Mouse (Mus musculus): Measurements from ENCODE around the gene Zfyve1. TPM values are rescaled to one million over a fixed set of nuclear protein-coding genes. Genes with fewer than 3 reads are reported as not detected.
"Not testable (repeated sequence)": the region's sequence is repeated elsewhere in the genome, so short reads cannot be mapped to it uniquely, and the experiment has no call there.

The Zfyve1 gene
- total RNA-seq (2021): 10 to 100 TPM; 43.9 to 48.9 TPM
- long read RNA-seq, experiment 1, full-length matches to known transcripts: 10 of 16 reads
- long read RNA-seq, experiment 1, partial matches to known transcripts: 2 of 16 reads
- long read RNA-seq, experiment 1, other reads (novel, unspliced or antisense): 4 of 16 reads
- long read RNA-seq, experiment 2, full-length matches to known transcripts: 7 of 12 reads
- long read RNA-seq, experiment 2, partial matches to known transcripts: 0 of 12 reads
- long read RNA-seq, experiment 2, other reads (novel, unspliced or antisense): 5 of 12 reads

DNA sequence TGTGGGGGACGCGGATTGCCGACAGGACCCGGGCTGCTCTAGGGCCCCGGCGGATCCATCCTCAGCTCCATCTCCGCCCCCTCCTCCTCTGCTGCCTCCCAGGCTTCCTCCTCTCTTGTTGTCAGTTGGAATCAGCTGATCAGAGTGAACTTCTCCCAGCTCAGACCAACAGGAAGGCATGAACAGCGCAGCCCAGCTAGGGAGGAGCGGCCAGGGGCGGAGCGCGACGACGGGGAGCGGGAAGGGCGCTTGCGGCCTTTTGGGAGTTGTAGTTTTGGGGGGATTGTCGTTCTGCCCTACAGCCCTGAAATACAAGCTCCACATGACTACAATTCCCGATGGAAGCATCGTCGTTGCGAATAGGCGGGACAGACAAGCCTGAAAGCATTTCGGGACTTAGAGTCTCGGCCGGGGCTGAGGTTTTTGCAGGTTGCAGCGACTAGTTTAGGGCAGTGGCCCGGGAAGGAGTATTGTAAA lies at the start of gene Zfyve1:
Gene Zfyve1, minus strand, starts transcription at position 198 of the 477 bp plus-strand sequence.
- Histone ChIP-seq H3K4me3 (peak within 1 kb of the TSS; percentile 81), H3K27ac (peak within 1 kb of the TSS; percentile 92)
- peak; percentile 91 to 93 for DNase-seq (ENCODE audit: extremely low spot score in 1 of 2, low spot score in 2 of 2)
- TF ChIP-seq CTCF (IDR thresholded peaks at IDR 0.05): no peak
- intact Hi-C loops (cut with DNase I): loop anchor here (5.0 kb wide), 2 partner anchors 35 to 90 kb away; partner anchors contain the start of genes Psen1 and Rbm25

DNA sequence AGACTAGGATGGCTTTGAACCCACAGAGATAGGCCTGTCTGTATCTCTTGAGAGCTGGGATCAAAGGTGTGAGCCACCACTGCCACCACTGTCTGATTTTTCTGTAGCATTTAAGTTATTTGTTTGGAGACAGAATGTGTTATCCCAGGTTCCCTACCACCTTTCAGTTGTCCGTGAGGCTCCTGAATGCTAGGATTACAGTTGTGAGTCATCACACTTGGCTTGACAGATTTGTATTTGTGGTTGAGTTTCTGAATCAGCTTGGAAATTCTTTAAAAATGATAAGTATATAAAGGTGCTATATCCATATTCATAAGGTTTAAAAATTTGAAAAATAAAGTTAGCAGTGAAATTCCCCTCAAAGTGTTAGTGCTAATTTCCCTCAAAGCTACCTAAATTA lies 46.1 kb upstream of the Zfyve1 start:
- intact Hi-C loops (cut with DNase I): no loop called here

DNA sequence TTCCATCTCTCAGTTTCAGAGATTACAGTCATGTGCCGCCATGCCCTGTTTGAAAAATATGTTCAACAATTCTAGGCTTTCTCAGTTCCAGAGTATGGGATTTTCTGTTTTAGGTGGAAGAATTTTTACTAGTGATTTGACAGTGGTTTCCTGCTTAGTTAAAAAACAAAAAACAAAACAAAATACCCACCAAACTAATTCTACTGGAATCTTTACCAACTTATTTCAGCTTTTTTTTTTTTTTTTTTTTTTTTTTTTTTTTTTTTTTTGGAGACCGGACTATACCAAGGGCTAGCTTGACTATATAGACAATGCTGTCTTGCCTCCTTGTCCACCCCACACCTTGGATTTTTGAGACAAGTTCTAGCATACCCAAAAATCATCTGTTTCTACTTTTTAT lies 44.2 kb upstream of the Zfyve1 start:
- DNase-seq (ENCODE audit: extremely low spot score in 1 of 2, low spot score in 2 of 2): no peak
- Histone ChIP-seq H3K4me3 (no peak overlapping the region), H3K27ac (no peak overlapping the region)
- intact Hi-C loops (cut with DNase I): no loop called here
- TF ChIP-seq CTCF (IDR thresholded peaks at IDR 0.05): no peak

More for the DNA sequence above, 46.1 kb upstream of the Zfyve1 start:
- no peak for TF ChIP-seq CTCF (IDR thresholded peaks at IDR 0.05)
- DNase-seq (ENCODE audit: extremely low spot score in 1 of 2, low spot score in 2 of 2): no peak
- Histone ChIP-seq H3K27ac (no peak overlapping the region), H3K4me3 (no peak overlapping the region)

DNA sequence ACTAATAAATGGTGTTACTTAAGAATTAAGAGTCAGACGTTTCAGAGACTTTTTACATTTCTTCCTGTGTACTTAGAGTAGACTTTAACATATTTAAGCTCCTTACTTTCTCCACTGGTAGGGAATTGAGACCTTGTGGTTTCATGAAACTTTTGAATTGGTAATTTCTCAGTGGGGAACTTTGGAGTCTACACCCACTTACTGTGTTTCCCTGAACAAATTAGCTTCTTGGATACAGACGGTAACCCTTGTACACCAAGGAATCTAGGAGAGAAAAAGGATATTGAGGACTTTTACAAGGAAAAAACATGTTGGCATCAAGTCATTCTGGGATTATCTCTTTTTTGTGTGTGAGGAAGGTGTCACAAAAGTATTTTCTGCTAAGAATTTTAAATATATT lies 36.8 kb upstream of the Zfyve1 start:
- Histone ChIP-seq H3K27ac (no peak overlapping the region), H3K4me3 (0 out of 2 replicates have a peak overlapping the region, but pooled peaks have one; percentile 79)
- no peak for DNase-seq (ENCODE audit: extremely low spot score in 1 of 2, low spot score in 2 of 2)
- intact Hi-C loops (cut with DNase I): loop anchor here (5.0 kb wide), 2 partner anchors 37 to 53 kb away; partner anchors contain the start of genes Psen1 and Zfyve1
- no peak for TF ChIP-seq CTCF (IDR thresholded peaks at IDR 0.05)

DNA sequence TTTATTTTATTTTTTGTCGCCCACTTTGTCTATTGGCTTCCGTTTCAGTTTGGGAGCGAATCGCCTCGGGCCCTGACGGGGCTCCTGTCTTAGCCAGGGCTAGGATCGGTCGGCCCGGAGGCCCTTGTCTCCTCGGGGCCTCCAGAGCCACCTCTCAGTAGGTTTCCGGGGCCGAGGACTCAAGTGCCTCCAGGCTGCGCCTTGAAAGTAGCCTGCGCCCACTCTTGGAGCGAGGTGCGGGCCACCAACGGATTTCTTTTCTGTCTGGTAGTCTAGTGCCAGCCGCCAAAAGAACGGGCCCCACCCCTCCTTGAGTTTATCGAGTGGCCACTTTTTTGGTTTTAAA lies 35.6 kb upstream of the Zfyve1 start:
- TF ChIP-seq CTCF (IDR thresholded peaks at IDR 0.05): no peak
- Histone ChIP-seq H3K27ac (peak overlapping the region; percentile 97), H3K4me3 (peak overlapping the region; percentile 79)
- intact Hi-C loops (cut with DNase I): loop anchor here (5.0 kb wide), 2 partner anchors 35 to 55 kb away; partner anchors contain the start of genes Psen1 and Zfyve1
- DNase-seq (ENCODE audit: extremely low spot score in 1 of 2, low spot score in 2 of 2): peak; percentile 29 to 43

DNA sequence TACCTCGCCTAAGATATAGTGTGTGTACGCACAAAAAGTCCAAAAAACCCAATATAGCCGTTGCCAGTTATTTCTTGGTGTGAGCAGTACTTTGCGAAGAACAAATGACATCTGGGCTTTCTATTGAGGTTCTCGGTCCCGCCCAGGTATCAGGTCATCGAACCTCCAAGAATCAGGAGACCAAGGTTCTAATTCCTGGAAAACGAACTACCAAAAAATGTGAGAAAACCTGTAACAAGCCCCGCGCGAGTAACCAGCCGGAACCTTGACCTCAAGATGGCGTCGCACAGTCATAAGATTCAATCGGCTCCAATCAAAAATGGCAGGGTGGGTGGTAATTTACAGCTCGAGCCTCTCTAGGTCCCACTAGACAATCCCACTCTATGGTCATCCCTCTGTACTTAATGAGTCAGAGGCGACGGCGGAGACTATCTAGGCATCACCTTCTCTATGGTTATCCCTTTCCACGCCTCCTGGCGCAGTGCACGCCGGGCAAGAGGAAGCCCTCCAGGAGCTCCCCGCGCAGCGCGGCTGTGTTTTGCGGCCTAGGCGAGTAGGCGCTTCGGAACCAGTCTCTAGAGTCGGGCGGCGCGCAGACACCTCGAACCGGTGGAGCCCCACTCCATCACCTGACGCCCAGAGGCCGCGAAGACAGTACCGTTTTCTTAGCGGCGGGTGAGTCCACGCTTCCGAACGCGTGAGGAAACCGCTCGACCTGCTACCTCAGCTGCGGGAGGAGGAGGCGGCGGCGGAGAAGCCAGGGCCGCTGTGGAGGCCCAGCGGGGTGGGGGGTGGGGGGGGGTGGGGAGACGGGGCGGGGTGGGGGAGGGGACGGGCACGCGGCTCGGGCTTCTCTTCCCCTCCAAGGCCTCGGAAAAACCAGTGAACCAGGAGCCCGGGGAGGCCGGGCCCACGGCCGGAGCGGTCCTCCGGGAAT lies 35.0 kb upstream of the Zfyve1 start:
- peak; percentile 93 to 95 for DNase-seq (ENCODE audit: extremely low spot score in 1 of 2, low spot score in 2 of 2)
- TF ChIP-seq CTCF (IDR thresholded peaks at IDR 0.05): no peak; the same call in 1 of the 2 replicates
- peak overlapping the region; percentile 79 for H3K4me3 ChIP-seq
- peak overlapping the region; percentile 97 for H3K27ac ChIP-seq
- intact Hi-C loops (cut with DNase I): loop anchor here (5.0 kb wide), 2 partner anchors 35 to 55 kb away; partner anchors contain the start of genes Psen1 and Zfyve1

DNA sequence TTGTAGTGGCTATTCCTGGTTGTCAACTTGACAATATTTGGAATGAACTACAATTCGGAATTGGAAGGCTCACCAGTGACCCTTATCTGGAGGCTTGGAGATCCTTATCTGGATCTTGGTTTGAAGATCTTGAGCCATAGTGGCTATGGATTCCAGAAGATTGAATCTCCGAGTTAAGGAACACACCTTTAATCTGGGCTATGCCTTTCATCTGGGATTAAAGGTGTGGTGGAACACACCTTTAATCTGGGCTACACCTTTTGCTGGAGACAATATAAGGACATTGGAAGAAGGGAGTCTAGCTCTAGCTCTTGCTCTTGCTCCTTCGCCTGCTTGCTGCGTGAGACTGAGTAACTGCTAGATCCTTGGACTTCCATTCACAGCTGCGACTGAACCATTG lies 33.9 kb upstream of the Zfyve1 start, which contains the start of gene Rbm25:
Gene Rbm25, plus strand, starts transcription at position 301 of the 400 bp plus-strand sequence.
- intact Hi-C loops (cut with DNase I): loop anchor here (5.0 kb wide), 2 partner anchors 34 to 56 kb away; partner anchors contain the start of genes Psen1 and Zfyve1
- H3K27ac ChIP-seq: peak within 1 kb of the TSS; percentile 97
- peak within 1 kb of the TSS; percentile 79 for H3K4me3 ChIP-seq
- not testable (repeated sequence) for DNase-seq (ENCODE audit: extremely low spot score in 1 of 2, low spot score in 2 of 2)

DNA sequence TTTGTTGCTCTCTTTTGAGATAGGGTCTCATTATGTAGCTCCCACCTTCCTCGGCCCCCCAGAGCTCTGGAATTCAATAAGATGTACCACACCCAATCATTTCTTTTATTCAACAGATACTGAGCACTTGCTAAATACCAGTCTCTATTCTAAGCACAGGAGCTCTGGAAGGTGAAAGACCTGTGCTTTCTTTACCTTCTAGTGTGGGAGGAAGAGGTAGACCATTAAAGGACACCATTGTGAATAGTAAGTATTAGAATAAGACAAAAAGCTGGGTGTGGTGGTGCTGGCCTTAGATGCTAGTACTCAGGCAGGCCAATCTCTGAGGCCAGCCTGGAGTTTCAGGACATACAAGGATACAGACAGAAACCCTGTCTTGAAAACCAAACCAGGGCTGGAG lies 27.3 kb upstream of the Zfyve1 start:
- Histone ChIP-seq H3K27ac (no peak overlapping the region), H3K4me3 (no peak overlapping the region)
- intact Hi-C loops (cut with DNase I): no loop called here
- no peak for DNase-seq (ENCODE audit: extremely low spot score in 1 of 2, low spot score in 2 of 2)
- no peak for TF ChIP-seq CTCF (IDR thresholded peaks at IDR 0.05)

DNA sequence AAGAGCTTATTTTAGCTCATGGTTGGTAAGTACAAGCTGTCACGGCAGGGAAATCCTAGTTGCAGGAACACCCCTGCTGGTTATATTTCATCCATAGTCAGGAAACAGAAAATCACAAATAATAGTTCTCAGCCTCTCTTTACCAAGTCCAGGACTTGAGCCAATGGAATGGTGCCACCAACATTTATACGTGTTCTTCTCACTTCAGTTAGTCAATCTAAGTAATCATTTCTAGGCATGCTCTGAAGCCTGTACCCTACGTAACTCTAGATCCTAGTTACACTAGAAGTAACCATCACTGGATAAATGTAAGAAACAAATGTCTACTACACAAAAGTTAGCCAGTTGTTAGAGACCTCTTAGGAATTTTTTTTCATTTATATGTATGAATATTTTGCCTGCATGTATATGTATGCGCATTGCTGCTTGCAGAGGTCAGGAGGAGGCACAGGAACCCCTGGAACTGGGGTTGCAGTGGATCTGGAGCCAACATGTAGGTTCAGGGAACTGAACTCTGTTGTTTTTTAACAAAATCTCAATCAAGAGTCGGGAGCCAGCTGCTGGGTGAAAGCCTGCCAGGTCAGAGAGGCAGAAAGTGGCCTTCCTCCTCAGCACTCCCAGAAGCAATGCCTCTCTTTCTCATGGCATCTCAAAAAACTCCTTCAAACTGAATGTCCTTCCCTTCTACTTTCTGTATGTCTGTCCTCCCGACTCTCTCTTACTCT lies 25.2 kb upstream of the Zfyve1 start:
- no peak for DNase-seq (ENCODE audit: extremely low spot score in 1 of 2, low spot score in 2 of 2)
- no peak for TF ChIP-seq CTCF (IDR thresholded peaks at IDR 0.05)
- no peak overlapping the region for H3K27ac ChIP-seq
- H3K4me3 ChIP-seq: no peak overlapping the region
- intact Hi-C loops (cut with DNase I): no loop called here

DNA sequence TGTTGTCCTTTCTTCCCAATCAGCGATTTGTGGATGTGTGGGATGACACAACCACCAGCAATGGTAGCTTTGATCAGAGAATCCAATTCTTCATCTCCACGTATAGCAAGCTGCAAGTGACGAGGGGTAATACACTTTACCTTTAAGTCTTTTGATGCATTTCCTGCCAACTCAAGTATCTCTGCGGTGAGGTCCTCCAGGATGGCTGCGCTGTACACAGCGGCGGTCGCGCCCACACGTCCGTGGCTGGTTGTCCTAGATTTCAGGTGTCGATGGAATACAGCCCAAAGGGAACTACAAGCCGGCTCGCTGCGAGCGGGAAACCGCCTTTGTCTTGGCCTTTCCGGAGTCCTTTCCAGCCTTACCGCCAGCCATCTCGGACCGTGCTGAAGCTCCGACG lies 23.7 kb upstream of the Zfyve1 start:
- DNase-seq (ENCODE audit: extremely low spot score in 1 of 2, low spot score in 2 of 2); intact Hi-C loops (cut with DNase I); H3K4me3 ChIP-seq; H3K27ac ChIP-seq: not testable (repeated sequence)

DNA sequence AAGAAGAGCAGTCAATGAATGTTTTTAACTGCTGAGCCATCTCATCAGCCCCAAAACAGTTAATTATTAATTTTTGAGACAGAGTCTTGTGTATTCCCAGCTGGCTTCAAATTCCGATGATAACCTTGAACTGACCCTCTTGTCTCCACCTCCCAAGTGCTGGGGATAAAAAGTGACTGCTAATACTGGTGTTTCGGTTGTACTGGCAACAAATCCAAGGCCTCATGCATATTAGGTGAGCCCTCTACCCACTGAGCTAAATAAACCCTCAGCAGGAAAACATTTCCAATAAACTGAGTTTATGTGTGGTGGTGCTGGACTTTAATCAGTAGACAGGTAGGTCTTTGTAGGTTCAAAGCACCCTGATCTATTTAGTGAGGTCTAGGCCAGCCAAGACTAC lies 22.0 kb upstream of the Zfyve1 start:
- no peak for TF ChIP-seq CTCF (IDR thresholded peaks at IDR 0.05)
- H3K27ac ChIP-seq: no peak overlapping the region
- intact Hi-C loops (cut with DNase I): no loop called here
- no peak for DNase-seq (ENCODE audit: extremely low spot score in 1 of 2, low spot score in 2 of 2)
- no peak overlapping the region for H3K4me3 ChIP-seq
